Mouse (Mus musculus): ENCODE measurements around the gene Ilf2.

Gene Ilf2

DNA sequence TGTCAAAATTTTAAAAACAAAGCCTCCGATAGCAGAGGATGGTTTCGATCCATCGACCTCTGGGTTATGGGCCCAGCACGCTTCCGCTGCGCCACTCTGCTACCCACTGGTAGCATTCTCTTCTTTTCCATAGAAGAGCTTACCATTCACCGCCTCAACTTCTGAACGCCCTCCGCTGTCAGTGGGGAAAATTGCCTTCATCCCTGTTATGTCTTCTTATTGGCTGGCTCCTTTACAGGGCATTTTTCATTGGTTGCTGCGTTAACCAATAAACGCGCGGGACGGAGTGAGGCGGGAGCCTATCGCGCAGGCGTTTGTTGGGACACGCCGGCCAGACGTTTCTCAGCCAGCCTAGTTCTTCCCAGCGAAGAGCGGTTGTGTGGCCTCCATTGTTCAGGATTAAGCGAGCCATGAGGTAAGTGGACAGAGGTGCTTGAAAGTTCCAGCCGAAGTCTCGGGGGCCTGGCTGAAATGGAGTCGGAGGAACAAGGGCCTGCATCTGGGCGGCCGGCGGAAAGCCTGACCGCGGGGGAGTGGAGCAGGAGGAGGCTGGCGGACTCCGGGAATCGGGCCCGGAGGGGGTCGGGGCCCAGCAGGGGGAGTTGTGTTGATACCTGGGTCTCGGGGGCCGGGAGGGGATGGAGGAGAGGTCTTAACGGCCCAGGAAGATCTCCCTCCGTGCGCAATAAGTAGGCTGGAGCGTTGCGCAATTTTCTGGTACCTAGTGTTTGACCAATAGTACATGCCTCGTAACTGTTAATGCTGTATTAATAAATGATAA lies at the start of gene Ilf2:
Ilf2 (plus strand) TSS at position 296 of the 781 bp plus-strand sequence.
- DNase-seq (ENCODE audit: low read depth, low spot score) = peak; percentile 99

DNA sequence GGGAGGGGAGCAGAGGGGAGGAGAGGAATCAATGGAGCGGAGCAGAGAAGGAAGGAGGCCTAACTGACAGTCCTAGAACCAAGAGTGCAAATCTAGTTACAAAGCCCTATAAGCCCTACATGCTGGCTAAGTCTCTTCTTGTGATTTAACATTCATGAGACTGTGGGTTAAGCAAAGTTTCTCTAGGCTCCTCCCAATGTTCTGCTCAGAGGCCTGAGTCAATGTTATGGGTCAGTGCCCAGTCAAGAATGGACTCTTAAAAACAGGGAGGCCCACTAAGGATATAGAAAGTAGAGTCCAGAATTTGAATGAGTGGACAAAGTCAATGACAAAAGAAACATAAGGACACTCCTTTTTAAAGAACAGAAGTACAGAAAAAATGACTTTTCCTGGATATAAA lies 48.4 kb upstream of the Ilf2 start:
- no peak for DNase-seq (ENCODE audit: low read depth, low spot score)

GRCm38 (mm10) chr3:90428186-90428585 lies 47.7 kb upstream of the Ilf2 start:
- no peak for DNase-seq (ENCODE audit: low read depth, low spot score)

GRCm38 (mm10) chr3:90429576-90429975 lies 46.4 kb upstream of the Ilf2 start:
- peak; percentile 69 for DNase-seq (ENCODE audit: low read depth, low spot score)

- DNase-seq (ENCODE audit: low read depth, low spot score) = no peak
Observed at GRCm38 (mm10) chr3:90432348-90432747, 43.6 kb upstream of the Ilf2 start.

- peak; percentile 52 for DNase-seq (ENCODE audit: low read depth, low spot score)
Observed at GRCm38 (mm10) chr3:90432811-90433219, 43.1 kb upstream of the Ilf2 start.

DNA sequence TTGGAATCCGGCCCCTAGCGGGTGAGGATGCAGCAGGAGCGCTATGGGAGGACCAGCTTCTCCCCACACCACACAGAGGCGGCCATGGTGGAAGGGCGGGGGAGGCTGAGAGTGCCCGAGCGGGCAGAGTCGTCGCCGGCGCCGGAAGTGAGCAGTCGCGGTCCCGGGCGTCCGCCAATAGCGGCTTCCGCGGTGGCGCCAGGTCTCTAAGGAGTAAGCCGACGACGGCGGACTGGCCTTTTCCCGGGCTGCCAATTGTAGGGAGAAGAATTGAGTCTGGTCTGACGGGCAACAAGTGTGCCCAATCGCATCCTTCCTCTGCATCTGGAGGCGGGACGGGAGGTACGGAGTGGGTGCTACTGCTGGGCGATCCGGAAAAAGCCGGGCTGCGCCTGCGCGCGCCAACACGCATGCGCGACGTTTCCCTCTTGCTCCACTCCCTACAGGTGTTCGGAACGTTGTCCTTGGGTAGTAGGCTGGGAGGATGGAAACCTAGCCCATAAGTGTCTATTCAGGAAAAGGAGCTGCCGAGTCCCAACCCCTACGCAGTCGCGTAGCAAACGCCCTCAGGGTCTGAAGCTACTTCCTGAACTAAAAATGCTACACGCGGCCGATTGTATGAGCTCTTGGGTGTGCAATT lies 42.4 kb upstream of the Ilf2 start, which contains the start of gene Ints3:
Ints3 (minus strand) TSS at position 242 of the 640 bp plus-strand sequence.
- DNase-seq (ENCODE audit: low read depth, low spot score) = peak; percentile 100

- no peak for DNase-seq (ENCODE audit: low read depth, low spot score)
Observed at GRCm38 (mm10) chr3:90434073-90434730, 41.7 kb upstream of the Ilf2 start.

GRCm38 (mm10) chr3:90437131-90437530 lies 38.8 kb upstream of the Ilf2 start:
- peak; percentile 87 for DNase-seq (ENCODE audit: low read depth, low spot score)

DNA sequence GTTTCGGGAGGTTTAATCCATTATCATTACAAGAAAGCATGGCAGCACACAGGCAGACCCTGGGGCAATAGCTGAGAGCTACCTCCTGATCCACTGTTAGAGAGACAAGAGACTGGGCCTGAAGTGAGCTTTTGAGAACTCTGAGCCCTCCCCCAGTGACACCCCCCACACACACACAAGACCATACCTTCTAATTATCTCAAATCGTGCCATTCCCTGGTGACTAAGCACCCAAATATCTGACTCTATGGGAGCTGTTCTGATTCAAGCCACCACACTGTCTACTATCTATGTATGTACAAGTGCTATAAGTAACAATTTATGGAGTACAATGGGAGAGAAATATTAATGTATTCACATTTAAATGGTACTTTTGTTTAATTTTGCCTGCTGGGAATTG lies 35.2 kb upstream of the Ilf2 start:
- no peak for DNase-seq (ENCODE audit: low read depth, low spot score)

- peak; percentile 39 for DNase-seq (ENCODE audit: low read depth, low spot score)
Observed at GRCm38 (mm10) chr3:90443977-90444376, 31.9 kb upstream of the Ilf2 start.

DNA sequence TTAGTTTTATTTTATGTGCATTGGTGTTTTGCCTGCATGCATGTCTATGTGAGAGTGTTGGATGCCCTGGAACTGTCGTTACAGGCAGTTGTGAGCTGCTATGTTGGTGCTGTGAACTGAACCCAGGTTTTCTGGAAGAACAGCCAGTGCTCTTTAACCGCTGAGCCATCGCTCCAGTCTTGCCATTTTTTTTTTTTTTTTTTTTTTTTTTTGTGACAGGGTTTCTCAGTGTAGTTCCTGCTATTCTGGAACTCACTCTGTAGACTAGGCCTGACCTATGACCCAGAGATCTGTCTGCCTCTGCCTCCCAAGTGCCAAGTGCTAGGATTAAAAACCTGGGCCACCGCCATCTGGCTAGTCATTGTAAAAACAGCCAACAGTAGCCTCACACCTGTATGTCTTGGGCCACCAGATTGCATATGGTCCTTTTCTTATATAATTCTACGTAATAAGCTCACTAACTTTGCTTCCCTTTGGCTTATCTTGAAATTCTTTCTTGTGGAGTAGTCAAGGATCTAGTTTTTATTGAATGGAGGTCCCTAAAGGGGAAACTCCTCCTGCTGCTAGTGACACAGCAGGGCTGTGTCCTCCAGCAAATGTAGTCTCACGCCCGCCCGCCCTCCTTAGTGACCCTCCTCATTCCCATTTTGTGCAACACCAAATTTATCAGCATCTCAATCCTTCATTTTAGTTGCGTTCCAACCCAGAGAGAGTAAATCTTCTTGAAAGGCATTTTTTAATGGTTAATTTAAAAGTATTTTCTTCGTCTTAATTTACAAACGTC lies 30.3 kb upstream of the Ilf2 start:
- peak; percentile 43 for DNase-seq (ENCODE audit: low read depth, low spot score)

GRCm38 (mm10) chr3:90446389-90447122 lies 29.4 kb upstream of the Ilf2 start:
- peak; percentile 99 for DNase-seq (ENCODE audit: low read depth, low spot score)

GRCm38 (mm10) chr3:90447123-90447494 lies 28.8 kb upstream of the Ilf2 start:
- DNase-seq (ENCODE audit: low read depth, low spot score) = peak; percentile 70

DNA sequence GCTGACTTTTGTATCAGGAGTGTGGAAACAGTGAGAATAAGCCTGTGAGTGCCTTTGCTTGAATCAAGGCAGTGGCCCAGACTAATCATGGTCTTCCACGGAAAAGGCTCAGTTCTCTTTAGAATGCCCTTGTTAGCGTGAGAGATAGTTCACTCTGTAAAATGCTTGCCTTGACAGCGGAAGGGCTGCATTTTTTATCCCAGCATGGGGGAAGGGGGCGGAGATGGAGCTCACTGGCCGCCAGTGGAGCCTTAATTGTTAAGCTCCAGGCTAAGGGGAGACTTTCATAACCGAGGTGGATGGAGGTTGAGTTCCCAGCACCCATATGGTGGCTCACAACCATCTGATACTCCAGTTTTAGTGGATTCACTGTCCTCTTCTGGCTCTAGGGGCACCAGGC lies 27.3 kb upstream of the Ilf2 start:
- DNase-seq (ENCODE audit: low read depth, low spot score) = no peak

- peak; percentile 42 for DNase-seq (ENCODE audit: low read depth, low spot score)
Observed at GRCm38 (mm10) chr3:90450874-90451273, 25.1 kb upstream of the Ilf2 start.

- DNase-seq (ENCODE audit: low read depth, low spot score) = peak; percentile 70
Observed at GRCm38 (mm10) chr3:90451396-90452095, 24.4 kb upstream of the Ilf2 start.

- DNase-seq (ENCODE audit: low read depth, low spot score) = peak; percentile 82
Observed at GRCm38 (mm10) chr3:90454931-90455330, 21.0 kb upstream of the Ilf2 start.

- DNase-seq (ENCODE audit: low read depth, low spot score) = no peak
Observed at GRCm38 (mm10) chr3:90459727-90460126, 16.2 kb upstream of the Ilf2 start.

GRCm38 (mm10) chr3:90460315-90460714 lies 15.6 kb upstream of the Ilf2 start:
- DNase-seq (ENCODE audit: low read depth, low spot score) = no peak
